Mouse (Mus musculus) heart, adult 2 months (tissue): ENCODE data around the gene Nat9.

Source experiments
- CTCF ChIP-seq: fragments of 200-600 bp; IDR thresholded peaks from 2 replicates; pipeline ENCODE4 v1.8.1; 2022; ENCODE audit warnings: antibody characterized with exemption, mild to moderate bottlenecking, moderate library complexity
- EP300 ChIP-seq: fragments of 200-500 bp; IDR thresholded peaks from 2 replicates; pipeline ENCODE4 v1.6.1; 2011; ENCODE audit warnings: low read depth, low read length, control low read depth; ENCODE audit not compliant: insufficient read depth
- POLR2A ChIP-seq: fragments of 200-500 bp; IDR thresholded peaks from 2 replicates; pipeline ENCODE4 v1.6.1; 2011; ENCODE audit warnings: mild to moderate bottlenecking, low read depth, low read length, control low read depth; ENCODE audit not compliant: insufficient read depth

DNA sequence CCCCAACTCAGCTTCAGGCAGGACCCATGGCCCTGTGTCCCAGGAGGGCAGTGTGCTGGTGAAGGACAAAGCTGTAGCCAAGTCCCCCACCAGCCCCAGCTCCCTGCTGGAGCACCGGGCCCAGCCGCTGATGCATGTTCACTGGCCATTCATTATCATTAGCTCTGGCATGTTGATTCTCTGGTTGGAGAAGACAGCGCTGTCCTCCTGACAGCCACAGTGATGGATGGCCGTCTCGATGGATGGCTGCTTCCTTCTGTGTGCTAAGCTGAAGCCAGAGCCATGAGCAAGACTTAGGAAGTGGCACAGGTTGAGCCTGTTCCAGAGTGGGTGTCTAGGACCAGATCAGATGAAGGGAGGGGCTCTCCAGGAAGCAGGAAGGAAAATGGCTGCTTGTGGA, 48.9 kb upstream of the Nat9 start:
- TF ChIP-seq POLR2A (no peak), CTCF (no peak), EP300 (no peak)
